Mouse (Mus musculus) liver, postnatal 0 days (tissue): ENCODE data around the gene Pin4. TPM values are rescaled to one million over a fixed set of nuclear protein-coding genes. Genes with fewer than 3 reads are reported as not detected.

Experiments used
- ATAC-seq: fragments of 200-750 bp; cut with Nextera tagmentation; 2 replicates; pipeline ENCODE4 v1.8.0; 2017; ENCODE audit warnings: mild to moderate bottlenecking, moderate library complexity
- DNase-seq: peaks from one replicate; pipeline ENCODE4 v3.0.0-alpha.2; 2016
- H3K27ac ChIP-seq: fragments of 300-500 bp; sonication (generic); 2 replicates; pipeline ENCODE4 v1.5.1; 2014; ENCODE audit warnings: antibody characterized with exemption, moderate library complexity, mild to moderate bottlenecking, low read depth
- H3K27me3 ChIP-seq: fragments of 300-500 bp; sonication (generic); 2 replicates; pipeline ENCODE4 v1.6.1; 2014; ENCODE audit warnings: low read length, control low read depth, mixed read lengths; ENCODE audit not compliant: insufficient read depth
- H3K36me3 ChIP-seq: fragments of 300-500 bp; sonication (generic); replicated peaks from 2 replicates; pipeline ENCODE4 v1.6.1; 2014; ENCODE audit warnings: mild to moderate bottlenecking, control low read depth, low read length, moderate library complexity, mixed read lengths; ENCODE audit not compliant: insufficient read depth
- H3K4me1 ChIP-seq: fragments of 300-500 bp; sonication (generic); 2 replicates; pipeline ENCODE4 v1.6.1; 2014; ENCODE audit warnings: antibody characterized with exemption, mild to moderate bottlenecking, control low read depth; ENCODE audit not compliant: insufficient read depth
- H3K4me2 ChIP-seq: fragments of 300-500 bp; sonication (generic); 2 replicates; pipeline ENCODE4 v1.6.1; 2014; ENCODE audit warnings: low read depth, mild to moderate bottlenecking, low read length, moderate library complexity, mixed read lengths
- H3K4me3 ChIP-seq: fragments of 300-500 bp; sonication (generic); 2 replicates; pipeline ENCODE4 v1.5.1; 2014; ENCODE audit warnings: low read depth, low read length
- H3K9ac ChIP-seq: fragments of 300-500 bp; sonication (generic); replicated peaks from 2 replicates; pipeline ENCODE4 v1.6.1; 2014; ENCODE audit warnings: mild to moderate bottlenecking, moderate library complexity
- H3K9me3 ChIP-seq: fragments of 300-500 bp; sonication (generic); 2 replicates; pipeline ENCODE4 v1.6.1; 2016; ENCODE audit warnings: mild to moderate bottlenecking, control low read depth, low read length, mixed read lengths
- CTCF ChIP-seq: sonication (generic); IDR thresholded peaks from 2 replicates; pipeline ENCODE4 v1.5.1; 2016; ENCODE audit warnings: antibody characterized with exemption, low read depth
- EP300 ChIP-seq: IDR thresholded peaks from 2 replicates; pipeline ENCODE4 v1.6.1; 2016; ENCODE audit warnings: antibody characterized with exemption, low read depth, mild to moderate bottlenecking
- WGBS: fragments of 180-500 bp; shearing (Covaris S2); extraction: QIAGEN DNeasy Blood & Tissue Kit; methylation state at CpG from one replicate; pipeline ENCODE4 v1.1.7; 2014; ENCODE audit not compliant: insufficient replicate concordance; 5-methylcytosine and 5-hydroxymethylcytosine counted together
- polyA plus RNA-seq: library from polyadenylated mRNA; unstranded; fragments of >200 nt; fragmentation: Nextera tagmentation; extraction: Ambion mirVana; gene quantifications from 2 replicates; pipeline ENCODE4 v1.2.1, GENCODE M21; 2015

Pin4 gene
- polyA plus RNA-seq, 1 experiment from 2014 or later: 40.5 TPM

- Histone ChIP-seq H3K4me1 (no peaks in the 10 kb centered on the region), H3K27me3 (peaks cover 5% of the 10 kb centered on the region; the same call in 1 of the 2 replicates), H3K36me3 (no peaks in the 10 kb centered on the region), H3K4me2 (no peak overlapping the region), H3K27ac (peak overlapping the region; percentile 39; the same call in 1 of the 2 replicates), H3K9ac (no peak overlapping the region), H3K4me3 (no peak overlapping the region), H3K9me3 (no peaks in the 10 kb centered on the region)
- DNase-seq (no peak), ATAC-seq (no peak)
- no peak for TF ChIP-seq CTCF
- 78% methylated on average over 4 of the region's 4 CpGs for WGBS
Measured at GRCm38 (mm10) chrX:102075158-102075557, 44.1 kb upstream of the Pin4 start.

- Histone ChIP-seq H3K4me3 (no peak overlapping the region), H3K9ac (no peak overlapping the region), H3K4me1 (no peaks in the 10 kb centered on the region), H3K27me3 (no peaks in the 10 kb centered on the region), H3K9me3 (no peaks in the 10 kb centered on the region), H3K27ac (no peak overlapping the region), H3K4me2 (no peak overlapping the region), H3K36me3 (no peaks in the 10 kb centered on the region)
- ATAC-seq (no peak), DNase-seq (no peak)
- TF ChIP-seq CTCF: no peak
- no peak for TF ChIP-seq EP300
- 78% methylated on average over 7 of the region's 7 CpGs for WGBS
Measured at GRCm38 (mm10) chrX:102076886-102077765, 42.1 kb upstream of the Pin4 start.

- Histone ChIP-seq H3K4me1 (no peaks in the 10 kb centered on the region), H3K9ac (no peak overlapping the region), H3K27ac (no peak overlapping the region), H3K27me3 (no peaks in the 10 kb centered on the region), H3K4me3 (no peak overlapping the region), H3K36me3 (no peaks in the 10 kb centered on the region), H3K9me3 (no peaks in the 10 kb centered on the region), H3K4me2 (no peak overlapping the region)
- TF ChIP-seq CTCF (no peak), EP300 (no peak)
- WGBS: 64% methylated on average over 10 of the region's 10 CpGs
- DNase-seq (no peak), ATAC-seq (no peak)
Measured at GRCm38 (mm10) chrX:102081076-102081475, 38.2 kb upstream of the Pin4 start.

- TF ChIP-seq CTCF: no peak
- TF ChIP-seq EP300: no peak
- Histone ChIP-seq H3K27me3 (no peaks in the 10 kb centered on the region; the same call in 1 of the 2 replicates), H3K27ac (no peak overlapping the region), H3K4me2 (no peak overlapping the region), H3K9me3 (no peaks in the 10 kb centered on the region), H3K9ac (no peak overlapping the region), H3K4me3 (no peak overlapping the region), H3K36me3 (no peaks in the 10 kb centered on the region), H3K4me1 (no peaks in the 10 kb centered on the region)
- no peak for DNase-seq
- WGBS: 64% methylated on average over 7 of the region's 7 CpGs
- no peak for ATAC-seq
Measured at GRCm38 (mm10) chrX:102081573-102082279, 37.5 kb upstream of the Pin4 start.

GRCm38 (mm10) chrX:102082340-102082739, 36.9 kb upstream of the Pin4 start:
- TF ChIP-seq CTCF (no peak), EP300 (no peak)
- Histone ChIP-seq H3K9me3 (no peaks in the 10 kb centered on the region), H3K9ac (no peak overlapping the region), H3K4me2 (no peak overlapping the region), H3K27me3 (no peaks in the 10 kb centered on the region; the same call in 1 of the 2 replicates), H3K36me3 (no peaks in the 10 kb centered on the region), H3K4me1 (no peaks in the 10 kb centered on the region), H3K4me3 (no peak overlapping the region), H3K27ac (no peak overlapping the region)
- WGBS: 76% methylated on average over 5 of the region's 5 CpGs
- DNase-seq (no peak), ATAC-seq (no peak)

GRCm38 (mm10) chrX:102085798-102086443, 33.3 kb upstream of the Pin4 start:
- H3K4me1 ChIP-seq: no peaks in the 10 kb centered on the region

More at GRCm38 (mm10) chrX:102085798-102086443, 33.3 kb upstream of the Pin4 start:
- Histone ChIP-seq H3K36me3 (no peaks in the 10 kb centered on the region), H3K27ac (no peak overlapping the region; the same call in 1 of the 2 replicates), H3K9ac (no peak overlapping the region), H3K4me2 (no peak overlapping the region), H3K27me3 (no peaks in the 10 kb centered on the region; the same call in 1 of the 2 replicates), H3K4me3 (no peak overlapping the region), H3K9me3 (no peaks in the 10 kb centered on the region)
- TF ChIP-seq CTCF: no peak
- no peak for TF ChIP-seq EP300
- DNase-seq: no peak
- 54% methylated on average over 8 of the region's 8 CpGs for WGBS
- peak; percentile 93 for ATAC-seq
